Mouse (Mus musculus) 3T3-L1 (cell line): ENCODE data around the gene Psmc5.
"Not testable (repeated sequence)": the region's sequence is repeated elsewhere in the genome, so short reads cannot be mapped to it uniquely, and the experiment has no call there.

Experiments used
- DNase-seq: peaks from one replicate; pipeline ENCODE4 v3.0.0-alpha.2; 2015; ENCODE audit warnings: low read depth, low spot score

Psmc5 gene

DNA sequence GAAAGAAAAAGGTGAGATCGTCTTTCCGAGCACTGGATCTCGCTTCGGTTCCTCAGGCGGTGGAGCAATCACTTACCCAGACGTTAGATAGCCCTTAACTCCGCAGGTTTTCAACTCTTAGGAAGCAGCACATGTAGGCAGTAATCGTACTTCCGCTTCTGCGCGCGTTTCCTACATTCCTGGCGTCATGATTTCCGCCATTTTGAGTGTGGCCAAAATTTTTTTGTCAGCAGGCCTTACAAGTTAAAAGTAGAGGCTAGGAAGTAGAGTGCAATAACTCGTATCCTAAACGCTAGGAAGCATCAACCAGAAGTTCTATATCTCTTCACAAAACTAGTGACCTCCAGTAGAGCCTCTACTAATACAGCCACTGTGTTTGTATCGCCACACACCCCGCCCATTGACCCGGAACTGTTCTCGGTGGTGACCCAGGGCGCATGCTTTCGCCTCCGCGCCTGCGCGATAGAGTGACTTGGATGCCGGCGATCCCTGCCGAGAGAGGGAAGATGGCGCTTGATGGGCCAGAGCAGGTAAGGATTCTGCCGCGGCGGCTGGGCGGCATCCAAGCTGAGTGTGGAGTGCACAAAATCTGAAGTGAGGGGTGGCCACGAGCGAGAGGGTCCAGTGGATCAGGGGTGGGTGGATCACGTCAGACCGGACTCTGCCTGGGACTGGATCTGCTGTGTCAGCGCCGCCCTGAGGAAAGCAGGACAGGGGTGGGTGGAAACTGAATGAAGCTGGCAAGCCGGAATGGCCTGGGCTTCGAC, at the start of gene Psmc5, which contains the start of gene Ftsj3:
TSS of gene Psmc5 (plus strand) at position 470 of the 767 bp plus-strand sequence.
TSS of gene Ftsj3 (minus strand) at position 395 of the 767 bp plus-strand sequence.
- DNase-seq: peak; percentile 97

DNA sequence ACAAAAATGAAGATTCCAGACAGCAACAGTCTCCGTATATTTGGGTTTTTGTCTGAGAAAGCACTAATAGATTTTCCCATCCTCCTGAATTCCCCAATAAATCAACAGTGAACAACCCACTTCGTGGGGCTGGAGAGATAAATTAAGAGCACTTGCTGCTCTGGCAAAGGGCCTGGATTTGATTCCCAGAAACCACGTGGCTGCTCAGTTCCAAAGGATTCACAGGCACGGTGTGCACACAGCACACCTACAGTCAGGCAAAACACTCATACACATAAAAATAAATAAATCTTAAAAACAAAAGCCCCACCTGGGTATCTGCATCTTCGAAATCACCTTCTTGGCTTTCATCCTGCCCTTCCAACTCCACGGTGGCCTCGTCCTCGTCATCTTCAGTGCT, 43.2 kb upstream of the Psmc5 start:
- DNase-seq: no peak

- no peak for DNase-seq
Measured at GRCm38 (mm10) chr11:106214856-106215255, 41.1 kb upstream of the Psmc5 start.

GRCm38 (mm10) chr11:106215450-106215859, 40.5 kb upstream of the Psmc5 start:
- peak; percentile 35 for DNase-seq

DNA sequence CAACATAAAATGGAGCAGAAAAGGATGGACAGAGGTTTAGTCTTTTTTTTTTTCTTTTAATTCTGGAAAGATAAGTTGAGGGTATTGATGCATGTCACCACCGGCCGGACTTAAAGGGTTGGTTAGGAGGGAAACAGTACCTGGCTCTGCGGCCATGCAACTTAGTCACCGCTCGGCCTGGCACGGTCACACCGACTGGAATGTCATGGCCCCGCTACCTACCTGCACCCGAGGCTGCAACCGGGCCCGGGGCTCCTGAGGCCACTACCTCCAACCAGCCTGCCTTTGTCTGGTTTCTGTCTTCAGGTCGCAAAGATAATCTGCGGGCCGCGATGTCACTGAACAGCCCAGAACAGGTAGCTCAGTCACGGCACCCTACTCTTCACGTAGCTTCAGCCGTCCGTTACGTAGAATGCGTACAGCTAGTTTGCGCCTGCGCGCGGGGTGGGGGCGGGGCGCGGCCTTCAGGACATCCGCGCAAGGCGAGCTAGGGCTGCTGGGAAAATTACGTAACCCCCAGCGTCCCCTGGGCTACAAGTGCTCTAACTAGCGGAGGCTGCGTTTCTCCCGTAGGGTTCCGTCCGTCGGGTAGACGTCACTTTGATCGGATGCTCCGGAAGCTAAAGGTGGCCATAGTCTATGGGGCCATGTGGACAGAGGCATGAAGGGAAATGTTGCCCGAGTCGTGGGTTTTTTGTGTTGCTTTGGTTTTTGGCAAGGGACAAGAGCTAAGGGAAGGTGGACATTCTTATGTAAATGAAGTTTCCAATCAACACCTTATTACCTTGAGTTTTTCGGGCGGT, 39.8 kb upstream of the Psmc5 start, which contains the start of gene Ccdc47:
TSS of gene Ccdc47 (minus strand) at position 418 of the 803 bp plus-strand sequence.
- peak; percentile 99 for DNase-seq

- peak; percentile 97 for DNase-seq
Measured at GRCm38 (mm10) chr11:106216730-106217490, 39.0 kb upstream of the Psmc5 start, which contains the start of gene Ddx42. Ddx42 (plus strand) TSS chr11:106216926.

- no peak for DNase-seq
Measured at GRCm38 (mm10) chr11:106220603-106221002, 35.4 kb upstream of the Psmc5 start.

- not testable (repeated sequence) for DNase-seq
Measured at GRCm38 (mm10) chr11:106233978-106234377, 22.0 kb upstream of the Psmc5 start.

DNA sequence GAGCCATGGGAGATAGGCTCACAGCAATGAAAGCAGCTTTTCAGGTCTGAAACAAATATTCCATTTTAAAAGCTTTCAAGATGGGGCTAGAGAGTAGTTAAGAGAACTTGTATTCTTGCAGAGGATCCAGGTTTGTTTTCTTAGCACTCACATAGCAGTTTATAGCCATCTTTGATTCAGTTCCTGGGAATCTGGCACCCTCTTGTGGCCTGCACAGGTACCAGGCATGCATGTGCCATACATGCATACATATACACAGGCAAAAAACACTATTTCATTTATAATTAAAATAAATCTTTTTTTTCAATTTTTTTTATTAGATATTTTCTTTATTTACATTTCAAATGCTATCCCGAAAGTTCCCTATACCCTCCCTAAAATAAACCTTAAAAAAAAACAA, 9.1 kb upstream of the Psmc5 start:
- peak; percentile 54 for DNase-seq

DNA sequence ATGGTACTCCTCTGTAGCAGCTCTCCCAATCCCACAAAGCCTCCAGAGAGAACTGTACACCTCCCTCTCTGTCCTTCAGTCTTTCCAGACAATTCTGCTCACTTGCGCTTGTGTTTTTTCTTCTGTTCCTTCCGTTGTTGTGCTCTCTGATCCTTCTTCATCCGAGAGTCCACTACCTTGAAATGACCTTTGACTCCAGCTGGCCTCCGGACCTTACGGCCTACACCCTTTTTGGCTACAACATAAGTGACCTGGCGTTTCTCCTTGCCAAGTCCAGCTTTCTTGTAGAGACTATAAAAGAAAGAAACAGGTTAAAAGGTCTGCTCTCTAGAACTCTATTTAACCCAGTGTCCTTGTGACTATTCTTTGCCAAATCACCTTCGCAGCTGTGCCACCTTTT, 6.6 kb upstream of the Psmc5 start:
- DNase-seq: no peak

DNA sequence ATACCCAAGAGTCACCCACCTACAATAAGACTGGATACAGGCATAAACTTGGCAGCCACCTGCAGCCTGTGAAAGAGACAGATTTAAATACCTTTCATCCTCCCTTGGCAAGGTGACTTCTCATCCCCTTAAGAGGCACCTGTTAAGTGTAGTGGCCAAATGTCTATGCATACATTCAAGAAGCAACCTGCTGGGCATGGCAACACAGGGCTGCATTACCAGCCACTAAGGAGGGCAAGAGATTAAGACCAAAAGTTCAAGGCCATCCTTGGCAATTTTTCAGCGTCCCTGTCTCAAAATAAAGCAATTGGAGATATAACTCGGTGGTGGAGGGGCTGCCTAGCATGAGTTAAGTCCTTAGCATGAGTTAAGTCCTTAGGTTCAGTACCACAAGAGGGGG, 1.2 kb upstream of the Psmc5 start:
- DNase-seq: no peak

DNA sequence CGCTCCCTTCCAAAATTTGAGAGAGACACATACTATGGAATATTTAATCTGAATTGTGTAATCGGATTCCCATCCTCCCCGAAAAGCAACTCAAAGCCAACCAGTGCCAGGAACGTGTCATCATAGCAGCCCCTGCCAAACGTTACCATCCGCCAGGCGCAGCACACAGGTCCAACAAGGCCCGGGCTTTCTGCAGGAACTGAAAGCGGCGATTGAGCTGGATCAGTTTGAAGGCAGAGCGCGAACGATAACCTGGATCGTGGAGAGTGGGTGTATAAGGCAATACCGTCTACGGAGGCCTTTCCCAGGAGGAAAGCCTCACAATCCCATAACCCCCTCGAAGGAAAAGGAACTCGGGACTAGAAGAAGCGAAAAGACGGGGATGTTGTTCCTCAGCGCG, 780 bp upstream of the Psmc5 start:
- DNase-seq: peak; percentile 74

- no peak for DNase-seq
Measured at GRCm38 (mm10) chr11:106256775-106257174, 821 bp downstream of the Psmc5 start.

GRCm38 (mm10) chr11:106260826-106261450, 5.0 kb downstream of the Psmc5 start:
- DNase-seq: no peak

- no peak for DNase-seq
Measured at GRCm38 (mm10) chr11:106263963-106264362, 8.0 kb downstream of the Psmc5 start.

GRCm38 (mm10) chr11:106264988-106265387, 9.0 kb downstream of the Psmc5 start:
- DNase-seq: no peak

- DNase-seq: no peak
Measured at GRCm38 (mm10) chr11:106265570-106265969, 9.6 kb downstream of the Psmc5 start.

DNA sequence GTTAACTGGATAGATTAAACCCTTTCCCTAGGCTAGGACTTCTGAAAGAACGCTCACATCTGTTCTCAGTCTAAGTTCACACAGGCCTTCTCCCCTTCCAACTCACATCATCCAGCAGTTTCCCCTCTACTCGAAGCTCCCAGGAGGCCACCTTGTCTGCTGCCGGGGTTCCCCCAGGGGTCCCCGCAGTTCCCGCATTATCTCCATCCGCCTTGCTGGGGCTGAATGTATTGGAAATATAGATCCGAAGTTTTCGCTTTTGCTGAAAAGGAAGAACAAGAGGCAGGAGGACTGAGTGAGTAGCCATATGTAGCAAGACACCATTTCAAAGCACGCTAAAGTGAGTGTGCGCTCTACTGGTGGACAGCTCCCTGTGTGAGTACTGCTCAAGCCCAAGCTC, 10.5 kb downstream of the Psmc5 start:
- DNase-seq: no peak

GRCm38 (mm10) chr11:106267311-106267852, 11.4 kb downstream of the Psmc5 start:
- DNase-seq: no peak

GRCm38 (mm10) chr11:106267871-106268270, 11.9 kb downstream of the Psmc5 start:
- no peak for DNase-seq
